Mouse (Mus musculus) forebrain, embryonic 13.5 days (tissue): ENCODE measurements around the gene Cep55. TPM values are rescaled to one million over a fixed set of nuclear protein-coding genes. Genes with fewer than 3 reads are reported as not detected.

Experiments
- ATAC-seq: fragments of 200-750 bp; cut with Nextera tagmentation; 2 replicates; pipeline ENCODE4 v1.8.0; 2017
- H3K27ac ChIP-seq: fragments of 300-500 bp; sonication (generic); 2 replicates; pipeline ENCODE4 v1.5.1; 2015; ENCODE audit warnings: inconsistent platforms, mild to moderate bottlenecking, moderate library complexity
- H3K27me3 ChIP-seq: fragments of 300-500 bp; sonication (generic); 2 replicates; pipeline ENCODE4 v1.6.1; 2015; ENCODE audit warnings: mild to moderate bottlenecking, inconsistent platforms
- H3K36me3 ChIP-seq: fragments of 300-500 bp; sonication (generic); 2 replicates; pipeline ENCODE4 v1.6.1; 2015; ENCODE audit warnings: mild to moderate bottlenecking, inconsistent platforms; ENCODE audit not compliant: poor library complexity, severe bottlenecking
- H3K4me1 ChIP-seq: fragments of 300-500 bp; sonication (generic); 2 replicates; pipeline ENCODE4 v1.6.1; 2015; ENCODE audit warnings: inconsistent platforms
- H3K4me2 ChIP-seq: fragments of 300-500 bp; sonication (generic); 2 replicates; pipeline ENCODE4 v1.6.1; 2015; ENCODE audit warnings: inconsistent platforms, mild to moderate bottlenecking, moderate library complexity
- H3K4me3 ChIP-seq: fragments of 300-500 bp; sonication (generic); 2 replicates; pipeline ENCODE4 v1.5.1; 2015; ENCODE audit warnings: mild to moderate bottlenecking, inconsistent platforms
- H3K9ac ChIP-seq: fragments of 300-500 bp; sonication (generic); 2 replicates; pipeline ENCODE4 v1.6.1; 2015; ENCODE audit warnings: mild to moderate bottlenecking, inconsistent platforms
- H3K9me3 ChIP-seq: fragments of 300-500 bp; sonication (generic); replicated peaks from 2 replicates; pipeline ENCODE4 v1.6.1; 2016; ENCODE audit warnings: inconsistent platforms
- WGBS: fragments of 180-500 bp; shearing (Covaris S2); methylation state at CpG from one replicate; pipeline ENCODE4 v1.1.7; 2015; 5-methylcytosine and 5-hydroxymethylcytosine counted together
- polyA plus RNA-seq: library from polyadenylated mRNA; unstranded; fragments of >200 nt; fragmentation: Nextera tagmentation; extraction: Ambion mirVana; gene quantifications from 2 replicates; pipeline ENCODE4 v1.2.1, GENCODE M21; 2015

The Cep55 gene
- polyA plus RNA-seq, 1 experiment from 2014 or later = 37.9 TPM

DNA sequence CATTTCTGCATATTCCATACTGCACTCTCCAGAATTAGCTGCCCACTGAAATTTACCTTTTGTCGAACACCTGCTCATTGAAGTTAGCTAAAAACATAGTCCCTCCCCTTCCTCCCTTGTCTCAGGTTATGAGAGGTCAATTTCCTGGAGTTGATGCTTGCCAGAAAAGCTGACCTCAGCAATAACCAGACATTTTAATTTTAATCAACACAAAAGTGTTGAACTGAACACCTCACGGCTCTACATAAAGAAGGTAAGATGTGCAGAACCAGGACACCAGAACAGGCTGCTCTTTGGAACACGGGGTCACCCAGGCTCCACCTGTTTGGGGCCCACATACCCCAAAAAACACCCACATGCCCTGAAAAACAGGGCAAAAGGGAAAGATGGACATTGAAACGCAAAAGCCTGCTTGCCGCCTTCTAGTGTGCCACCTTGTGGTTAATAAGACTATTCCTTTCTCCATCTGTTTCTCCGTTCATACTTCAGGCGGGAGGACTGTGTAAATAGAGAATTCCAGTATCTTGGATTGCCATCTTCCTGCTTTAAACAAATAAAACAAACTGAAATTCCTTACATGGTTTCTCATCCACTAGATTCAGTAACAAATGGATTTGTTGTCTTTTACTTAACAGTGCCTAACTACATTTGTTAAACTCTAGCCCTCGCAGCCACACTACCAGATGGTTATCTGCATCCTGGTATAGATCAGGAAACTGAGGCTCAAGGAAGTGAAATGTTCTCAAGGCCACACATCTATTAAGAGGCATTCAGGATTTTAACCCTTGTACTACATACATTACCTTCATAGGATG is 1.4 kb upstream of the Cep55 start:
- Histone ChIP-seq H3K36me3 (peaks cover 9% of the 10 kb centered on the region; the same call in 1 of the 2 replicates), H3K4me1 (peaks cover 27% of the 10 kb centered on the region), H3K27ac (no peak overlapping the region), H3K9me3 (no peaks in the 10 kb centered on the region), H3K9ac (peak overlapping the region; percentile 41; the same call in 1 of the 2 replicates), H3K4me3 (peak overlapping the region; percentile 73), H3K27me3 (no peaks in the 10 kb centered on the region), H3K4me2 (peak overlapping the region; percentile 77)
- WGBS = 31% methylated on average over 8 of the region's 8 CpGs
- no peak for ATAC-seq

DNA sequence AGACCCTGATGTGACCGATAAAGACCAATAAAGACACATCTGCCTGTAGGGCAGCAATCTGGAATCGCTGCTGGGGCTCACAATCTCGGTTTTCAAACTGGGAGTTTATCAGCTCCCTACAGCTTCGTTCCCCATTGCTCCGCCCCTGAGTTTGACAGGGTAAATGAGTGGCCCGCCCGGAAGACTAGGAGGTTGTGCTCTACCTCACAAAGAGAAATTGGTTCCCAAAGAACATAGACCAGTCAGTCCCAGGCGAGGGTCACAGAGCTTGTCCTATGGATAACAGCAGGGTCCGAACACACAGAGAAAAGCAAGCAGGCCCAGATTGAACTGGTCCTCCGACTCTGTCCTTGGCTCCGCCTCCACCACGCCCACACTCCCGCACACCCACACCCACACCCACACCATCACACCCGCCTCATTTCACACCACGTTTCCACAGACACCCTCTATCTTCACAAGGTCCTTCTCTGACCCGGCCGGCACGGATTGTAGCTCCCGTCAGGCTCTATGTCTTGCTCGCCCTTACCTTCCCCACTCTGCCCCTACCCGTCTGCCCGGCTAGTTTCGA is 577 bp upstream of the Cep55 start:
- H3K4me2 ChIP-seq = peak overlapping the region; percentile 77
- peak overlapping the region; percentile 41 for H3K9ac ChIP-seq
- H3K36me3 ChIP-seq = peaks cover 12% of the 10 kb centered on the region; the same call in 1 of the 2 replicates
- H3K4me3 ChIP-seq = peak overlapping the region; percentile 73
- ATAC-seq = peak; percentile 93
- no peaks in the 10 kb centered on the region for H3K9me3 ChIP-seq
- H3K27ac ChIP-seq = no peak overlapping the region
- H3K27me3 ChIP-seq = no peaks in the 10 kb centered on the region
- H3K4me1 ChIP-seq = peaks cover 27% of the 10 kb centered on the region
- WGBS = under 1% methylated on average over 23 of the region's 23 CpGs

DNA sequence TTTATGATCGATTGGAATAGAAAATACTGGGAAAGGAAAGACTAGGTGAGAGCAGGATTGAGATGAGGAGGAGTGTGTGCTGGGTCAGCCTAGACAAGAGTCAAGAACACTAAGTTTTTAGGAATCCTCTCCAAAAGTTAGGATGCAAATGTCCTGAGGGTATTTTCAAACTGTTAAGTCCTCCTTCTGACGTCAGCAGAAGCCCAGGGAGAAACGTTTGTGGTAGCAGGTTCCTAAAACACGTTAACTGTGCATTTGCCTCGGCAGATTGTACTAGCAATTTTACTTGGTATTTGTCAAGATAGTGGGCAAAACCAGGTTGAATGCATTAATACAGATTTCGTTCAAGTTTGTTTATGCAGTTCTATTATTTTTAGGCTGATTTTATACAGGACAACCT is 987 bp downstream of the Cep55 start:
- Histone ChIP-seq H3K4me3 (peak overlapping the region; percentile 73), H3K9me3 (no peaks in the 10 kb centered on the region), H3K4me2 (peak overlapping the region; percentile 77), H3K4me1 (peaks cover 27% of the 10 kb centered on the region), H3K27me3 (no peaks in the 10 kb centered on the region), H3K36me3 (peaks cover 26% of the 10 kb centered on the region), H3K9ac (peak overlapping the region; percentile 79), H3K27ac (no peak overlapping the region)
- ATAC-seq = no peak
- 20% methylated on average over 6 of the region's 6 CpGs for WGBS

DNA sequence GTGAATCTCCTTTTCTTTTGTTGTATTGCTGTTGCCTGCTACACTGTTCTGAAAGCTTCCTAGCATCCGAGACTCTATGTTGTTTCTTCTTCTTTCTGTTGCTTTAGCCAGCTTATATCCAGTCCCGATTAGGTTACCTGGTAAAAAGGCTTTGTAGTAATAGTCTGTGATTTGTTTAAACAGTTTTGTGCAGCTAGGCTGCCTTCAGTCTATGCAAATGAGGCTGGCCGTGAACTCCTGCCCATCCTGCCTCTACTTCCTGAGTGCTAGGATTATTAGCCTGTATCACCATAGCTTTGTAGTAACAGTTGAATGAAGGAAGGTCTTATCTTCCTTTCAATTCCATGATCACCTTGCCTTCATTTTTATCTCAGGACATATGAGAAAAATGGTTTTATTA is 1.5 kb downstream of the Cep55 start:
- Histone ChIP-seq H3K9me3 (no peaks in the 10 kb centered on the region), H3K4me2 (peak overlapping the region; percentile 77), H3K27me3 (no peaks in the 10 kb centered on the region), H3K9ac (peak overlapping the region; percentile 53; the same call in 1 of the 2 replicates), H3K4me1 (peaks cover 27% of the 10 kb centered on the region), H3K27ac (no peak overlapping the region), H3K36me3 (peaks cover 31% of the 10 kb centered on the region), H3K4me3 (peak overlapping the region; percentile 73)
- no peak for ATAC-seq
- 43% methylated on average over 3 of the region's 3 CpGs for WGBS

DNA sequence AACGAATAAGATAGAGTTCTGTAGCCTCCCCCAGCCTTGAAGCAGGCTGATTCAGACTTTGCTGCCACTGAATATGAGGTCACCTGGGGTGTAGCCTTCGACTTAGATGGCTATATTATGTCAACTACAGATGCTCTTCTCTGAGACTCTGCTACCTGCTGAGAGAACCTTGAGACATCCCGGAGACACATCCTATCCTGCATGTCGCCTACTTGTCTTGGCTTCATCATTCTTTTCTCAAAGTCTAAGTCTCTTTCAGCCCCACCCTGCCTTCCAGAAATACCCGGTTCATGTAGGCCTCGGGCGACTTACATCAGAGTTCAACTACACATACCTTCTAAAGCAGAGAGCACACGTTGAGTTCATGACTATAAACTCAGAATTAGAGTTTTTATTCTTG is 2.1 kb downstream of the Cep55 start:
- peak overlapping the region; percentile 77; the same call in 1 of the 2 replicates for H3K4me2 ChIP-seq
- peaks cover 27% of the 10 kb centered on the region for H3K4me1 ChIP-seq
- no peaks in the 10 kb centered on the region for H3K9me3 ChIP-seq
- ATAC-seq = no peak
- H3K36me3 ChIP-seq = peaks cover 35% of the 10 kb centered on the region
- H3K27me3 ChIP-seq = no peaks in the 10 kb centered on the region
- H3K27ac ChIP-seq = no peak overlapping the region
- WGBS = 93% methylated on average over 8 of the region's 8 CpGs
- no peak overlapping the region for H3K4me3 ChIP-seq
- no peak overlapping the region for H3K9ac ChIP-seq

DNA sequence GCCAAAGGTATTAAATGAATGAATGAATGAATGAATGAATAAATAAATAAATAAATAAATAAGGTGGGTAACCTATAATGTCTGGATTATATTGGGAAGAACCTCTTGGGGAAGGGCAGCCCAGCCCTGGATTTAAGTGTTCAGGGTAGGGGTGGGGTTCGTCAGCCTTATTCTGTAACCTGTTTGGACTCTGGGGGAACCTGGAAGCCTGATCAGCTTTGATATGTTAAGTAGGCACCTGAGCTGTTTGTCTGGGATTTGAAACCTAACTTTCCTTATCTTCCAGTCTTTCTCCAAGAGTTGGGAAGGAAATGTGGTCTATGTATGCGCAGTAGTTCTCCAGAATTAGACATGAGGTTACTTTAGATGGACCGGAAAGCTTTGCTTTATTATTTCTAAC is 8.4 kb downstream of the Cep55 start:
- Histone ChIP-seq H3K4me2 (no peak overlapping the region), H3K9me3 (no peaks in the 10 kb centered on the region), H3K27ac (no peak overlapping the region), H3K27me3 (no peaks in the 10 kb centered on the region), H3K4me1 (no peaks in the 10 kb centered on the region), H3K9ac (no peak overlapping the region), H3K36me3 (peaks cover 48% of the 10 kb centered on the region), H3K4me3 (no peak overlapping the region)
- 90% methylated on average over 3 of the region's 3 CpGs for WGBS
- ATAC-seq = no peak

DNA sequence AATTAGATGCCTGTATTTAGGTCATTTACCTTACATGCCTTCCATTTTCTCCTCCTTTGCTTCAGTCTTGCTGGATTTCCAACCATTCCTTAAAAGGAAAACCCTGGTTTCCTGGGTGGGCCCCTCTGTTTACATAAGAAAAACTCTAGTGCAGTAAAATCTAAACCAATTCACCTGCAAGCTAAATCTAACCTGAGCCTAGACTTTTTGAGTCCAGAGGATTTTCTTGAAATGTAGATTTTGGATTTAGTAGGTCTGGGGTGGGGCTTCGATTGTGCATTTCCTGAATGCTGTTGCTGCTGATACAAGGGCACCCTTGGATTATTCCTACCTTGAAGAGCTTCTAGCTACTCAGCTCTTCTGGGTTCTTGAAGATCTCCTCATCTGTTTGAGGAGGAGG is 9.2 kb downstream of the Cep55 start:
- no peak overlapping the region for H3K4me3 ChIP-seq
- no peak overlapping the region for H3K4me2 ChIP-seq
- H3K9me3 ChIP-seq = no peaks in the 10 kb centered on the region
- no peak for ATAC-seq
- H3K27ac ChIP-seq = no peak overlapping the region
- peaks cover 50% of the 10 kb centered on the region for H3K36me3 ChIP-seq
- no peaks in the 10 kb centered on the region for H3K27me3 ChIP-seq
- 100% methylated on average over 1 of the region's 1 CpGs for WGBS
- H3K4me1 ChIP-seq = no peaks in the 10 kb centered on the region
- H3K9ac ChIP-seq = no peak overlapping the region

DNA sequence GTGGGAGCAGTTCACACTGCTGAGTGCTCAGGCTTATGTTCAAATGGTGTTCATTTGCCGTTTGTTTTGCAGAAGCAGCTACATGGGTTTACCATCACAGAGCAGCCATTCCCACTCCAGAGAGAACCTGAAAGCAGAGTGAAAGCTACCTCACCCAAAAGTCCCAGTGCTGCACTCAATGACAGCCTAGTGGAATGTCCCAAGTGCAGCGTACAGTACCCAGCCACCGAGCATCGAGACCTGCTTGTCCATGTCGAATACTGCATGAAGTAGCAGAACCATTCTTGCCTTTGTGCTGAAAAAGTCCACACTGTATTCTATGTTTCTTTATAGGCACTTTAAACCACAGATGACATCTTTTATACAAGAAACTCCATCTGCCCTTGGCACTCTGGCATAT is 18.4 kb downstream of the Cep55 start:
- H3K36me3 ChIP-seq = peaks cover 44% of the 10 kb centered on the region
- H3K27ac ChIP-seq = no peak overlapping the region
- ATAC-seq = no peak
- WGBS = 94% methylated on average over 5 of the region's 5 CpGs
- H3K4me2 ChIP-seq = no peak overlapping the region
- no peaks in the 10 kb centered on the region for H3K9me3 ChIP-seq
- H3K4me3 ChIP-seq = no peak overlapping the region
- no peaks in the 10 kb centered on the region for H3K4me1 ChIP-seq
- no peak overlapping the region for H3K9ac ChIP-seq
- no peaks in the 10 kb centered on the region for H3K27me3 ChIP-seq

DNA sequence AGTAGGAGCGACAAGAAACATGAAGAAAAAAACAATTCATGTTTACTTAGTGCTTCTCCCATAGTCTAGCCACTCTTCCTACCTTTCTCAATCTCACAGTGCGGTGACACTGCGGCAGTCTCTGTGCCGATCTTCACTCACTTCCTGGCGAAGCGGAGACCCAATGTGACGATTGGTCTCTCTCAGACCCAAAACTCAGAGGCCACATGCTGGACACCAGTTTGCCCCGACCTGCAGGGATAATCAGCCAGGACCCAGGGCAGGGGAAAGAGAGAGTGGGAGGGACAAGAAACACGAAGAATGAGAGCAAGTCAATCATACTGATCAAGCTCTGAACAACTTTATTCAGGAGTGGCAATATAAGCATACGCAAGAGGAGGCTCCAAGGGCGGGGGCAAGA is 20.2 kb downstream of the Cep55 start:
- peaks cover 37% of the 10 kb centered on the region for H3K36me3 ChIP-seq
- ATAC-seq = no peak
- H3K9ac ChIP-seq = no peak overlapping the region
- 86% methylated on average over 11 of the region's 11 CpGs for WGBS
- H3K9me3 ChIP-seq = no peaks in the 10 kb centered on the region
- no peak overlapping the region for H3K4me2 ChIP-seq
- H3K4me3 ChIP-seq = no peak overlapping the region
- H3K27ac ChIP-seq = no peak overlapping the region
- H3K27me3 ChIP-seq = no peaks in the 10 kb centered on the region
- no peaks in the 10 kb centered on the region for H3K4me1 ChIP-seq

DNA sequence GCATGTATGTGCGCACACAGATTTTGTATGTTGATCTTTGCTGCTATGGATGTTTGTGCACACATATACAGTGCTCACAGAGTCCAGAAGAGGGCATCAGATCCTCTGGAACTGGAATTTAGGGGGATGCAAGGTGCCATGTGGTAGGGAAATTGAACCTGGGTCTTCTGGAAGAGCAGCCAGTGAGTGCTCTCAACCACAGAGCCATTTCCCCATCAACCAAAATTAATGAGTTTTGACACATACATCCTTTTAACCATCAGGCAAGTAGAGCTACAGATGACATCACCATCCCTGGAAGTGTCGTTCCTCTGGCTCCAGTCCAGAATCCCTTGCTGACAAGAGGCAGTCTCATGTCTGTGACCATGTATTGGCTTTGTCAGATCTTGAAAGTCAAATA is 21.4 kb downstream of the Cep55 start:
- 77% methylated on average over 2 of the region's 2 CpGs for WGBS
- H3K4me2 ChIP-seq = no peak overlapping the region
- no peaks in the 10 kb centered on the region for H3K9me3 ChIP-seq
- peak; percentile 43 for ATAC-seq
- H3K36me3 ChIP-seq = peaks cover 25% of the 10 kb centered on the region
- H3K27me3 ChIP-seq = no peaks in the 10 kb centered on the region
- no peaks in the 10 kb centered on the region for H3K4me1 ChIP-seq
- H3K4me3 ChIP-seq = no peak overlapping the region
- H3K9ac ChIP-seq = no peak overlapping the region
- H3K27ac ChIP-seq = no peak overlapping the region

DNA sequence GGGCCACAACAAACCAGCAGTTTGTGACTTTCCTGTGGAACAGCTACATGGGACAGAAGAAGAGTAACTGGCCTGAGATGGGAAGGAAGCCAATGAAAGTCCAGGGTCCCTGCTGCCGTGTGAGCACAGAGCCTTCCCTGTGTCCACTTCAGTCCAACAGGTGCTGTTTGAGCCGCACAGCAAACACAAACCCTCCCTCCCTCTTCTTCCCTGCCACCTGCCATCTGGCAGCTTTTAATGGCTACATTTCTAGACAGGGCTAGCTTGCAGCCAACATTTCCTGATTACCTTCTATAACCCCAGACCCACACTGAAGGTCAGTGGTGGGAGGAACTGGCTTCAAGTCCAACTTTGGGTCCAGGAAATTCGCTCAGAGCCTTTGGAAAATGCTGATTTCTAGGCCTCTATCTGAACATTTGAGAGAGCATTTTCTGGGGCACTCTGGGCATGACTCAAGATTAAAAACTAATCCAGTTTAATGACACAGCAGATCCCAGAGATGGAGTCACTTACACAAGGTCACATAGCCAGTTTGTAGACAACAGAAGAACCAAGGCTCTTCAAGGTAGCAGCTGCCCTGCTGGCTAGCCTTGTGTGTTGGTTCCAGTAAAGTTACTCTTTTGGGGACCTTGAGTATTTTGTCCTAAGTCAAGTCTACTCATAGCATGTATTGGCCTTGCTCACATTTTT is 23.2 kb downstream of the Cep55 start:
- Histone ChIP-seq H3K27ac (no peak overlapping the region), H3K4me3 (no peak overlapping the region), H3K27me3 (no peaks in the 10 kb centered on the region), H3K4me2 (no peak overlapping the region), H3K9ac (no peak overlapping the region), H3K9me3 (no peaks in the 10 kb centered on the region), H3K36me3 (peaks cover 10% of the 10 kb centered on the region), H3K4me1 (no peaks in the 10 kb centered on the region)
- WGBS = 64% methylated on average over 3 of the region's 3 CpGs
- ATAC-seq = no peak

DNA sequence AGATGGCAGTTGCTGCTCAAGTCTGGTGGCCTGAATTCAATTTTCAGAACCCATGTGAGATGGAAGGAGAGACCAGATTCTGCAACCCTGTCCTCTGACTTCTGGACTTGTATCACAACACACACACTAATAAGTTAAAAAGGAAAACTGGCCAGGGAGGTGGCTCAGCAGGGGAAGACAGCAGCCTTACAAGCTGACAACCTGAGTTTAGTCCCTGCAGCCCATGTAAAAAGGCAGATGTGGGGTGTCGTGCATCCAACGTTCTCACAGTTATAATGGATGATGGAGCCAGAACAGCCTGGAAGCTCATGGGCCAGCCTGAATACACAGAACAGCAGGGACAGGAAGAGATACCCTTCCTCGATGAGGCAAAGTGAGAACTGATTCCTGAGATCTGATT is 26.6 kb downstream of the Cep55 start:
- Histone ChIP-seq H3K4me1 (no peaks in the 10 kb centered on the region), H3K27ac (no peak overlapping the region), H3K4me2 (no peak overlapping the region), H3K9me3 (no peaks in the 10 kb centered on the region), H3K4me3 (no peak overlapping the region), H3K9ac (no peak overlapping the region), H3K36me3 (no peaks in the 10 kb centered on the region), H3K27me3 (no peaks in the 10 kb centered on the region)
- 84% methylated on average over 3 of the region's 3 CpGs for WGBS
- no peak for ATAC-seq
